Mouse (Mus musculus) urinary bladder, postnatal 4 days (tissue): ENCODE measurements around the gene Fgfr2.
"Not testable (repeated sequence)": the region's sequence is repeated elsewhere in the genome, so short reads cannot be mapped to it uniquely, and the experiment has no call there.

ENCODE experiments used
- DNase-seq, 2 experiments: peaks; one replicate each; pipeline ENCODE4 v3.0.0; 2021 to 2022; ENCODE audit warnings: low spot score in 2 of 2

The Fgfr2 gene

DNA sequence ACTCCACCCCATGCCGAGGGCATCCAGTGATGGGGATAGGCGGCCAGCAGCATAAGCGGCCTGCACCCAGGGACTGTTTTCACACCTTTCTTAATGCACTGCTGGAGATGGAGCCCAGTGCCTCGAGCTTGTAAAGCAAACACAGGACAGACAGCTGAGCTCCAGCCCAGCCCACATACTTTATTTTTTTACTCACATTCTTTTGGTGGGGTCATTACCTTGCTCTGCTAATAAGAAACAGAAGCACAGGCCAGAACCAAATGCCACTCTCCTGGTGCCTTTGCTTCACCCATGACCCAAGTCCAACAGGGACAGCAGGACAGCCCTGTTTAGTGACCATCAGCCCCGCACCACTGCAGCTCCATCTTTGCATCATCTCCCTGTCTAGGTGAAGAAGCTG lies 2961.6 kb downstream of the Fgfr2 start:
- DNase-seq, result no peak

DNA sequence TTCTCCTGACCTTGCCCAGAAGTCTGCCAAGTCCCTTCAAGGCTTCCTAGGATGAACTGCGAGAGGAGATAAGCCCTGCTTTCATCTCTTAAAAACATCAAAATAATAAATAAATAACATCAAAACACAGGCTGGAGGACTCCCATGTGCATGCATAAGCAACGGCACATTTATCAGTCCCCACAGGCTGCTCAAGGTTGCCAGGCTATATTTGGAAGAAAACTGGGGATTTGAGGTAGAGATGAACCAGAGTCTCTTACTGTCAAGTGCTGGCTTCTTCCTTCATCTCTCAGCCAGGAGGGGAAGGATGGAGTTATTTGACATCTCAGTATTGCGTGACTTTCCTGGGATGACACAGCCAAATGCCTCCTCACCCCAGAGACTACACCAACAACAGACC lies 2964.3 kb downstream of the Fgfr2 start:
- DNase-seq, result no peak

DNA sequence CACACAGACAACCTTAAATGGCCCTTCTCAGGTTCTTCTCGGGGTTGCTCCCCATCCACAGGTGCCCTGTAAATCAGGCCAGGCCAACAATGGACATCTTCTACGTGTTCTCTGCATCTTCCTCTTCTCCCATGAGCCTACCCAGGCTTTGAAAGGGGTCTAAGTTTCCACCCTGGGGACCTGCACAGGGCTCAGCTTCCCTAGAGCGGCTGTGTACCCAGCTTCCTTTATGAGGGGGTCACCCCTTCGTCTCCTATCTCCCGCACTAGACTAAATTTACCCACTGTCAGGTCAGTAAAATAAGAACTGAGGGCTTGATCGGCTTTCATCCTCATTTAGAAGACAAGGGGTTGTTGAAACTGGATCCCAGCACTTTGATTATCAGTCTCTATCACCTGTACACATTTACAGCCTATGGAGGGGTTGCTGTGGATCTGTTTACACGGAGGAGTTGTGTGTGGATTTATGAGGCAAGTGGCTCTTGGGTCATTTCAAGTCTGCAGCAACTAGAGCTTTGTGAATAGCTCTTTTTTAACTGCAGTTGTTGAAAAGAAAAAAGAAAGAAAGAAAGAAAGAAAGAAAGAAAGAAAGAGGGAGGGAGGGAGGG lies 2969.7 kb downstream of the Fgfr2 start:
- DNase-seq, result no peak

DNA sequence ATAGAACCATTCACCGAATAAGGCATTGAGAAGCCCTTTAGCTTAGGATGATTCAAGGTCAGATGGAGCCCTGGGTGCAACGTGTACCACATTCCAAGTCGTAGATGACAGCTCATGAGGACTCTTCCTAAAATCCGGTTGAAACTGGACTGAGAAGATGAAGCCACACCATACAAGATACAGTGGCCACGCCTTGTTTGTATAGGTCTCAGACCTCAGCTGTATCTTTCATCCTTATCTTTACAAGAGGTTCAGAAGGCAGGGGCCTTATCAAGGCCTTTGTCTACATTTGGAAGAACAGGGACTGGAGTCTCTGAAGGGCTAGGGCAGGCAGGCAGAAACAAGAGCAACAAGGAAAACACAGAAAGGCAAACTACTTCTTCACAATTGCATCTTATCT lies 2974.2 kb downstream of the Fgfr2 start:
- no peak for DNase-seq

DNA sequence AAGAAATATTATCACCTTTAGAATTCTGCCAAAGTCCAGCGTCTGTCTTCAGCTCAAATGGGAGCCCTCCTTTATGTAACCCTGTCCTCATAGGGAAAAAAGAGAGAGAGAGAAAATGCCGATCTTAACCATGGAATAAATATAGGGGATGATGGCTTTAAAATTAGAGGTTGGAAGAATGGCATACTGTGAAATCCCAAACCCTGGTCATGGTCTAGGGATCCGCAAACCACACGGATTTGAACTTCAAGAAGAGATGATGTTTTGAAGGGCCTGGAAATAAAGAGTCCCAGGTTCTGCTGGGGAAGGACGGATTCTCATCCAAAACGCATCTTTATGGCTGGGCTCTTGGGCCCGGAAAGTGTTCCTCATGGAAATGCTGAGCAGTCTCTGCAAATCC lies 2975.9 kb downstream of the Fgfr2 start:
- DNase-seq, result no peak

DNA sequence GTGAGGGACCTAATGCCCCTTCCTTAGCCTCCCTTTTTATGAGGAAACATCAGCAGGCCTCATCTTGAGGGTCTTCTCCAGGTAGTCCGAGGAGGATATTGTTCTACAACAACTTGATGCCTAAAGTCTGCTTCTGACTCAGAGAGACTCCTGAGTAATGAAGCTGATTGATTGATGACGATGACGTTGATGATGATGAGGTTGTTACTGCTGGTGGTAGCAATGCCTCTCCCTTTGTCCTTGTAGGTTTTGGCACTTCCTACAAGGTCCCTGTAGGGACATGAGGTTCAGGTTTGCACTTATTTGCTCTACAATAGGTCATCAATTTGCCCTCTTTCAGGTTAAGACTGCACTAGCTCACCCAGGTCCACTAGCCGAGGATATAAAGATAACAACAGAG lies 2977.9 kb downstream of the Fgfr2 start:
- no peak for DNase-seq

DNA sequence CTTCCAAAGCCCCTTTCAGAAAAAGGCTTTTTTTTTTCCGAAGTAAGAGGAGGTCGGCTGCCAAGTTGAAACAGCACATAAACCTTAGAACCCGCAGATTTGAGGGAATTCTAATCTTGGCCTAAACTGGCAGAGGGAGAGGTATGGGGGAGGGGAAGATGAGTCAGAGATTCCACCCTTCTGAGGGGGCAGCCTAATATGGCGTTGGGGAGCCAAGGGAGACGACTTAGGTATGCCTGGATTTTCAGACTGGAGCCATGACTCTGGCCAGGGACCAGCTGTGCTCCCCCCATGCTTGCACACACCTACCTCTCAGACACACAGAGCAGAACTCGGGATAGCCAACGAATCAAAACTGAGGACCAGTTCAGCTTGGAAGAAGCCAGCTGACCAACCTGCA lies 2979.8 kb downstream of the Fgfr2 start:
- DNase-seq, result peak in 1 of 2 experiments; percentile 33

DNA sequence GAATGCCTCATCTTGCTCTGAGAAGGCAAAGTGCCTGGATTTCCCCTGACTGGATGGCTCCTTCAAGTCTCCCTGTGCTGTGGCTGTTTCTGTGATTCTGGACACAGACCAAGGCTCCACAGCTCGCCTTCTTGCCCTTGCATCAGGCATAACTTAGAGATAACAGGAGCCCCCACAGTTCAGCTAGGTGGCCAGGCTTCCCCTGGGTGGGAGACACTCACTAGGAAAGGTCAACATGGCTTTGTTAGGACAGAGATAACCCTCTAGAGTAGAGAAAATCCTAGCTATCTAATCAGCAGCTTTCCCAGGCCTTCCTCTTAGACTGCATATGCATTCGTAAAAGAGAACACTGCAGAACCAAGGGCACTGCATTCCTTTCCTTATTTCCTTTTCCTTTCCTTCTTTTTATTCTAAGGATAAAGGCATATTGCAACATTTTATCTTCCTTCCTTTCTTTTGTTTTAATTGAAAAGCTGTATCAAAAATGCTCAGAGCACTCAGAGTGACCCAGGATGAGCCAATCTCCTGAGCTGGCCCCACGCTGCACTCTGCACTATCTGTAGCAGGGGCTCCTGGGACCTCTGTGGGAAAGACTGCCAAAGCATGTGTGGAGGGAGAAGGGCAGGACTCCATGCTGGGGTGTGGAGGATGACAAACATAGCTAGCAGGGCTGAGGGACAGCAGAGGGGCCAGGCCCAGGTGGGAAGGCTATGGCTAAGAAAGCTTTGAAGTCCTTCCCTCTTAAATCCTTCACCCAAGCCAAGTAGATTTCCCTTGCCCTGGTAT lies 2981.9 kb downstream of the Fgfr2 start:
- no peak for DNase-seq

DNA sequence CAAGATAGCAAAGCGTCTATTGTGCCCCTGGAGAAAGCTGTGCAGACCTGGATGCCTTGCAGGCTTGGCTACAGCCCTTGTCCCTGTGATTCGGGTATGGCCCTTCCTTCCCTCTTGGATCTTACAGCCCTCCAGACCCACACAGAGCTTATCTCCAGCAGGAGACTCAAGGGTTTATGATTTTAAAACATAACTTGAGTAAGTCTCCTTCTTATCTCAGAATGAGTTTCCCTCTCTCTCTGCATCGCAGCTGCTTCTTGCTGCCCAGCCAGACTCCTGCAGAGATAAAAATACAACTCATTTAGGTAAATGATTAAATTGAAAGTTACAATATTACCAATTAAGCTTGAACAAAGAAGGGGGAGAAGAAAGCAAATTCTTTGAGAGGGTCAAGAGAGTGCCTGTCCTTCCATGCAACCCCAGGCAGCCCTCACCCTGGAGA lies 2988.2 kb downstream of the Fgfr2 start:
- no peak for DNase-seq

DNA sequence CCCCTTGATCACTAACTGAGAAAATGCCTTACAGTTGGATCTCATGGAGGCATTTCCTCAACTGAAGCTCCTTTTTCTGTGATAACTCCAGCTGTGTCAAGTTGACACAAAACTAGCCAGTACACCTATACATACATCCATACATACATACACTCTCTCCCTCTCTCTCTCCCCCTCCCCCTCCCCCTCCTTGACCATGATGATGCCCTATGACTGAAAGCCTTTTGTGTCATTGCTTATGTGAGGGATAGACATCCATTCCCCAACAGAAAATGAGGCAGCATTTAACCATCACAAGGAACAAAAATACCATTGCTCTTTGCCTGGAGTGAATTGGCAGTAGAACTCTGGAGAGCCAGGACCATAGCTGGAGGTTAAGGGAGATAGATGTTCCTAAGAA lies 2988.7 kb downstream of the Fgfr2 start:
- DNase-seq, result not testable (repeated sequence)

DNA sequence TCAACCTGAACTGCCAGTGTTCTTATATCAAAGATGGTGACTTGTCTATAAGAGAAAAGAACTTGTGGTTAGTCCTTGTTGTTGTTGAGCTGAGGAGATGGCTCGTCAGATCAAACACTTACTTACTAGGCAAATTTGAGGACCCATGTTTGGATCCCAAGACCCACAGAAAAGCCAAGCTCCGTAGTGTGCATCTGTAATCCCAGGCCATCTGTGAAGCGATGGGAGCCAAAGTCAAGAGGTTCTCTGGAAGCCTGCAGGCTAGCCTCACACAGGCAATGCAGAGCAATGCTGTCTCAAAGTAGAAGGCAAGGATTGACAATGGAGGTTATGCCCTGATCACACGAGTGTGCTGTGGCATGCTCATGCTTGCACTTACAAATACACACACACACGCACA lies 2992.9 kb downstream of the Fgfr2 start:
- DNase-seq, result no peak

DNA sequence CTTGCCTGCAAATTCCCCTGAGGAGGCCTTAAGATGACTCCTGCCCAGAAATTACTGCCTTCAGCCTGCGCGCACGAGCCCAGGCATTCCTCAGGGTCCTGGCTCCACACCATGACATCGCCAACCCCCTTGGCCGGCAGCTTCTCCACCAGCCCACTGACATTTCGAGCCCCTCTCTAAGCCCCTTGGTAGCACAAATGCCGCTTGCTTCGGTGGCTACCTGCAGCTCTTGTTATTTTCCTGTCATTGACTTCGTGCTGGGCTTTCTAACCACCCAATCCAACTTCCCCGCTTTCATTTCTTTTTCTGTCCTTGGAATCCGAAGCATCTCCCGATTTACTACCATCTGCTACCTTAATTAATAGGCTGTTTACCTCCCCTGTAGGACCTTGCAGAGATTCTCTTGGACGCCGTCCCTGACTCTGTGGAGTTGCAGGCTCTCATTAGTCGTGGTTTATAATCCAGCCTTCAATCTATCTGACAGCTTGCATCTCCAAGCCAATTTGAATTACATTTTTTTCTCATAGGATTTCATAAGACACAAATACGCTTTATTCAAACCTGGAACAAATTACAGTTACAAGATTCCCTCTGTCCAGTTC lies 2993.7 kb downstream of the Fgfr2 start:
- DNase-seq, result no peak

DNA sequence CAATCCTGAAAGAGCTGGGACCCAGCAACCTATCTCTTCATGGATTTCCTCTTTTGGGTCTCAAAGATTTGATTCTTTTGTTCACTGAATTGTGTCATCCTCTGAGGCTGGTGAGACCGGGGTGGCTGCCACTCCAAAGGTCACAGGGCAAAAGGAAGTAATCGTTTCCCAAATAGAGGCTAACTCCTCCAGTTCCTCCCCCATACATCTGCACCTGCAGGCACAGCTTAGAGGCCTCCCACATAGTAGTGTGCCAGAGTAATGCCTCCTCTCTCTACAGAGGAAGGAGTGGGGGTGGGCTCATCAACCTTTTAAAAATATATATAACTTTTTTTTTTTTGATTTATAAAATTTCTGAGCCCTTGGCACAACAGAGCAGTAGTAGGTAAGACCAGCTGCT lies 3001.6 kb downstream of the Fgfr2 start:
- DNase-seq, result no peak

DNA sequence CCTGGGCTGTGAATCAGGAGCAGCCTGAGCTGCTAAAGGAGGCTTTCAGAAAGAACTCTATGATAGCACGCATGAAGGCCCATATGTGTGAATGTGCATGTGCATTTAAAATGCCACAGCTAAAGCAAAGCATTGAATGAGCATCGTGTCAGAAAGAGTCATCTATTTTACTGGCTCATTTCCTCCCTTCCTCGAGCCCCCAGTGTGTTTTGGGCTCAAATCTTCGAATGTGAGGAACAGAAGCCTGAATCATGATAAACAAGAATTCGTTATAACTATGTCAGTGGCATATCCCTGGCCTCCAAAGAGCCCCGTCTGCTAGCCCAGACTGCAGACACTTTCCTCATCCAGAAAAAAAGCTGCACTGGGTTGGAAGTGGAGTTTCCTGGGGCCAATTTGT lies 3003.7 kb downstream of the Fgfr2 start:
- no peak for DNase-seq

DNA sequence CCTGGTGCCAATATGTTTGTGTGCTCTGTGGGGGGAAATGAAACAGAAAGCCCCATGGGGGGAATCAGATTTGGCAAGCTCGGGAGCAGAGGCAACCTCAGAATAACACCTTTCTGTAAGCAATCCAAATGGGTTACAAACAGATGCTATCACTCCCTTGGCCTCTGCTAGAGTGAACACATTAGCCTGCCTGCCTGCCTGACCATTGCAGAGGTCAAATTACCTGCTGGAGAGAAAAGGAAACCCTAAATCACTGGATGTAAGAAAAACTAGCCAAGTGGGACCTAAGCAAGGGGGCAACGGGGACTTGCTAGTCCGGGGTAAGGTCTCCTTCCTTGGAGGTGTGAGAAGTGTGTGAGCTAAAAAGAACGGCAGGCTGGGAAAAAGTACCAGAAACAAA lies 3004.4 kb downstream of the Fgfr2 start:
- DNase-seq, result no peak

DNA sequence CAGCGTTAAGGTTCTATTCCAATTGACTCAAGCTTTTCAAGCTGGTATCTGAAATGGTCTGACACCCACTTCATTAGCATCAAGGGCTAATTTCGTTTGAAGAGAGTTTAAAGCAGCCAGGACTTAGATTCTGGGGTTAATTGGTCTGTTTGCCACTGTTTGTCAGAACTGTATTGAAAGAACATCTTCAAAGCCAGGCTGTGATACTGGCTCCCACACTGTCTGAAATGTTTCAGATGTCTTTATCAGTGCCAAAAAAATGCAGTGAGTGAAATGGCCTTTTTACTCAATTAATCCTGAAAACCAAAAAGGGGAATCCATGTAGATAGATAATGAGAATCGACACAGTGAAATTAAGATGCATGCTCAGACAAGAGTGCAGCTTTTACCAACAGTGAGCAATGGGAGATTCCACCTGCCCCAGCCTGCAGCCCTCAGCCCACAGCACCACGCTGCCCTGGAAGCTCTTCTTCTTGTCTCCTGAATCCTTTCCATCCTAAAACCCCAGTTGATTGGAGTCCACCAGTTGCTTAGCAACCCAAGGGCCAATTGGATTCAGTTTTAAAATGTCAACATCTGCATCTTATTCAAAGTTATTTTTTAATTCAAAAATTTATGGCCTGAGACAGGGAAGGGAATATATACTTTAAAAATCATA lies 3005.6 kb downstream of the Fgfr2 start:
- no peak for DNase-seq

DNA sequence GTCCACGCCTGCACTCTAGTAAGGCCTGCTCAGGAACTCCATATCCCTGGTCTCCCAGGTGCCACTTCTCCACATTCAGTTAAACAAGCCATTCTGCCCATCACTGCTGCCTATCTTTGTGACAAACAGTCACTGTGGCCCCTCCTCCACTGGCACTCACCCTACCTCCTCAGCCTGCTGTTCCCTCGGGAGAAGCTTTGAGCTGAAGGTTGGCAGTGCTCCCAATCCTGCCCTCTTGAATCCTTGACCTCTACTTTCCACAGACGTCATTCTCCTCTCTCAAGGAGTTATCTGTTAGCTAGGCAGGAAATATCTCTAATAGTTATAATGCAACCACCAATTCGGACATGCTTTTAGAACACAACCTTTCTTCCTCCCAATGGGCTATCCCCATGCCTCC lies 3008.7 kb downstream of the Fgfr2 start:
- no peak for DNase-seq
